ENCODE assay signal across 15 mouse cellular contexts in genomic region chr9:48108994-48109619, GRCm38 (mm10). TPM values are rescaled to one million over a fixed set of nuclear protein-coding genes. Genes with fewer than 3 reads are reported as not detected.
A peak's percentile ranks its signal among the peaks of the same experiment; 100 is the strongest.
DNase-seq lines count a peak whose midpoint lies in the region; ATAC-seq and TF ChIP-seq lines count a peak whose summit lies in the region.
"Had no signal": no experiment of that assay in that cellular context is flagged by ENCODE, and none has a peak within 500 bp of the region (broad histone marks: within the 10 kb centered on the region; RNA-seq: fewer than 3 reads in every experiment).

No protein-coding gene starts in this region.

- ATAC-seq in stomach, postnatal 0 days (ENCODE audit: low FRiP score, low TSS enrichment), result no peak
- ATAC-seq: intestine, postnatal 0 days; lung, postnatal 0 days had no signal

- DNase-seq in heart, adult 11 months, result peak; percentile 67
- no peak for DNase-seq in heart, postnatal 14 days
- DNase-seq in right cerebral cortex, adult 18-20 months, result peak; percentile 43
- no peak for DNase-seq in right cerebral cortex, postnatal 4 days
- DNase-seq in right cerebral cortex, postnatal 25 days, result peak; percentile 31
- DNase-seq in stomach, postnatal 0 days (ENCODE audit: low spot score), result no peak
- DNase-seq in spleen, adult 18-20 months, result no peak
- DNase-seq: cerebellum, adult 8-10 months; kidney, postnatal 14 days; liver, embryonic 13.5 days had no signal

- no peak for TF ChIP-seq EP300 in stomach, postnatal 0 days (optimal IDR thresholded peaks at IDR 0.05)

- WGBS in stomach, postnatal 0 days, result 58% methylated on average over 7 of the region's 7 CpGs

- H3K4me1 ChIP-seq in stomach, postnatal 0 days (replicated peaks; ENCODE audit: control insufficient read depth, insufficient read depth), result no peaks in the 10 kb centered on the region
- H3K4me1 ChIP-seq: heart, embryonic 13.5 days; liver, embryonic 13.5 days; megakaryocyte, embryonic 14.5 days had no signal

- TF ChIP-seq CTCF in stomach, postnatal 0 days (IDR thresholded peaks at IDR 0.05; ENCODE audit: low read depth), result no peak

- intact Hi-C loops in heart, postnatal 14 days (cut with DNase I), result no loop called here

- no peak overlapping the region for H3K4me3 ChIP-seq in stomach, postnatal 0 days (ENCODE audit: low read depth, low read length)
- H3K4me3 ChIP-seq: heart, embryonic 13.5 days; limb, embryonic 10.5 days; liver, embryonic 13.5 days; megakaryocyte, embryonic 14.5 days had no signal

- no peak overlapping the region for H3K4me2 ChIP-seq in stomach, postnatal 0 days (replicated peaks; ENCODE audit: low read depth)
- H3K4me2 ChIP-seq: heart, embryonic 13.5 days; liver, embryonic 13.5 days had no signal

- H3K9ac ChIP-seq in stomach, postnatal 0 days (ENCODE audit: low read length), result no peak overlapping the region
- H3K9ac ChIP-seq: heart, embryonic 13.5 days; liver, embryonic 13.5 days had no signal

- H3K27me3 ChIP-seq in stomach, postnatal 0 days (ENCODE audit: control insufficient read depth, insufficient read depth, low read length), result no peaks in the 10 kb centered on the region
- H3K27me3 ChIP-seq: liver, embryonic 13.5 days; megakaryocyte, embryonic 14.5 days had no signal

- no peaks in the 10 kb centered on the region for H3K9me3 ChIP-seq in stomach, postnatal 0 days (ENCODE audit: control insufficient read depth, low read length)
- H3K9me3 ChIP-seq: heart, embryonic 13.5 days; limb, embryonic 10.5 days; liver, embryonic 13.5 days; megakaryocyte, embryonic 14.5 days had no signal

- H3K27ac ChIP-seq in stomach, postnatal 0 days (replicated peaks), result no peak overlapping the region
- H3K27ac ChIP-seq: heart, embryonic 13.5 days; limb, embryonic 10.5 days; liver, embryonic 13.5 days had no signal

- H3K36me3 ChIP-seq in stomach, postnatal 0 days (ENCODE audit: control insufficient read depth, insufficient read depth, low read length), result no peaks in the 10 kb centered on the region
- H3K36me3 ChIP-seq: heart, embryonic 13.5 days; limb, embryonic 10.5 days; liver, embryonic 13.5 days had no signal

RNA-seq across cellular contexts. Expression of gene Nxpe4, which starts 52.7 kb away (rescaled TPM):
- total RNA-seq in heart, postnatal 14 days (2021), result 10 to 100 TPM; 12.1 to 13.1 TPM
- polyA plus RNA-seq in stomach, postnatal 0 days (2015; fragmentation: Nextera tagmentation; extraction: Ambion mirVana), result 3.5 and 3.6 TPM in 2 replicates

Comparison
In these comparisons a context has a peak if more than half of its experiments do, and no peak if none do; other contexts are left out.
1. DNase-seq: peak in heart, adult 11 months (single experiment), right cerebral cortex, adult 18-20 months (single experiment) and right cerebral cortex, postnatal 25 days (single experiment); none in heart, postnatal 14 days (0 of 2), right cerebral cortex, postnatal 4 days (single experiment), stomach, postnatal 0 days (single experiment) and spleen, adult 18-20 months (0 of 2).